Mouse (Mus musculus) neural tube, embryonic 13.5 days (tissue): ENCODE measurements around the gene Adgre5. TPM values are rescaled to one million over a fixed set of nuclear protein-coding genes. Genes with fewer than 3 reads are reported as not detected.

ENCODE experiments used
- ATAC-seq: fragments of 200-750 bp; cut with Nextera tagmentation; 2 replicates; pipeline ENCODE4 v1.8.0; 2017; ENCODE audit warnings: low read depth, mild to moderate bottlenecking, moderate TSS enrichment, moderate library complexity
- H3K27ac ChIP-seq: fragments of 300-500 bp; sonication (generic); replicated peaks from 2 replicates; pipeline ENCODE4 v1.5.1; 2015; ENCODE audit warnings: moderate library complexity, mild to moderate bottlenecking, inconsistent platforms
- H3K27me3 ChIP-seq: fragments of 300-500 bp; sonication (generic); 2 replicates; pipeline ENCODE4 v1.6.1; 2015; ENCODE audit warnings: mild to moderate bottlenecking, inconsistent platforms
- H3K36me3 ChIP-seq: fragments of 300-500 bp; sonication (generic); 2 replicates; pipeline ENCODE4 v1.6.1; 2015; ENCODE audit warnings: mild to moderate bottlenecking, inconsistent platforms
- H3K4me1 ChIP-seq: fragments of 300-500 bp; sonication (generic); replicated peaks from 2 replicates; pipeline ENCODE4 v1.6.1; 2015; ENCODE audit warnings: inconsistent platforms
- H3K4me2 ChIP-seq: fragments of 300-500 bp; sonication (generic); 2 replicates; pipeline ENCODE4 v1.6.1; 2015; ENCODE audit warnings: inconsistent platforms, mild to moderate bottlenecking, moderate library complexity
- H3K4me3 ChIP-seq: fragments of 300-500 bp; sonication (generic); 2 replicates; pipeline ENCODE4 v1.5.1; 2015; ENCODE audit warnings: mild to moderate bottlenecking, inconsistent platforms
- H3K9ac ChIP-seq: fragments of 300-500 bp; sonication (generic); 2 replicates; pipeline ENCODE4 v1.6.1; 2015; ENCODE audit warnings: moderate library complexity, mild to moderate bottlenecking, inconsistent platforms
- H3K9me3 ChIP-seq: fragments of 300-500 bp; sonication (generic); 2 replicates; pipeline ENCODE4 v1.6.1; 2016; ENCODE audit warnings: inconsistent platforms
- WGBS: fragments of 180-500 bp; shearing (Covaris S2); methylation state at CpG from one replicate; pipeline ENCODE4 v1.1.7; 2015; 5-methylcytosine and 5-hydroxymethylcytosine counted together
- microRNA-seq: library from miRNA; unstranded; fragments of <30 nt; microRNA quantifications from one replicate; pipeline ENCODE4, GENCODE M21; 2016
- polyA plus RNA-seq: library from polyadenylated mRNA; unstranded; fragments of >200 nt; fragmentation: Nextera tagmentation; extraction: Ambion mirVana; gene quantifications from 2 replicates; pipeline ENCODE4 v1.2.1, GENCODE M21; 2015

The Adgre5 gene
- polyA plus RNA-seq, 1 experiment from 2014 or later, result 12.7 TPM

- Histone ChIP-seq H3K4me2 (no peak overlapping the region), H3K9me3 (no peaks in the 10 kb centered on the region), H3K27ac (no peak overlapping the region), H3K36me3 (peaks cover 31% of the 10 kb centered on the region), H3K27me3 (no peaks in the 10 kb centered on the region), H3K4me3 (no peak overlapping the region), H3K9ac (no peak overlapping the region), H3K4me1 (peaks cover 27% of the 10 kb centered on the region)
- WGBS, result 88% methylated on average over 11 of the region's 11 CpGs
- no peak for ATAC-seq
These were observed 46.6 kb downstream of the Adgre5 start for GRCm38 (mm10) chr8:83694369-83695160.

- Histone ChIP-seq H3K4me2 (no peak overlapping the region), H3K27me3 (no peaks in the 10 kb centered on the region), H3K9ac (no peak overlapping the region), H3K9me3 (no peaks in the 10 kb centered on the region), H3K4me1 (peaks cover 23% of the 10 kb centered on the region), H3K27ac (no peak overlapping the region), H3K36me3 (peaks cover 33% of the 10 kb centered on the region), H3K4me3 (no peak overlapping the region)
- WGBS, result 84% methylated on average over 10 of the region's 10 CpGs
- no peak for ATAC-seq
These were observed 47.4 kb downstream of the Adgre5 start for GRCm38 (mm10) chr8:83693609-83694236.

GRCm38 (mm10) chr8:83689264-83689663 is 51.9 kb downstream of the Adgre5 start:
- Histone ChIP-seq H3K27me3 (no peaks in the 10 kb centered on the region), H3K9ac (no peak overlapping the region), H3K27ac (no peak overlapping the region), H3K4me2 (no peak overlapping the region), H3K36me3 (peaks cover 70% of the 10 kb centered on the region), H3K9me3 (no peaks in the 10 kb centered on the region), H3K4me3 (no peak overlapping the region), H3K4me1 (no peaks in the 10 kb centered on the region)
- WGBS, result 91% methylated on average over 6 of the region's 6 CpGs
- ATAC-seq, result no peak

- Histone ChIP-seq H3K4me1 (no peaks in the 10 kb centered on the region), H3K36me3 (peaks cover 85% of the 10 kb centered on the region), H3K27ac (no peak overlapping the region), H3K9ac (no peak overlapping the region), H3K9me3 (no peaks in the 10 kb centered on the region), H3K4me2 (no peak overlapping the region), H3K4me3 (no peak overlapping the region), H3K27me3 (no peaks in the 10 kb centered on the region)
- 94% methylated on average over 9 of the region's 9 CpGs for WGBS
- no peak for ATAC-seq
These were observed 56.6 kb downstream of the Adgre5 start for GRCm38 (mm10) chr8:83684517-83684916.

- H3K4me1 ChIP-seq, result no peaks in the 10 kb centered on the region
- peak overlapping the region; percentile 46; the same call in 1 of the 2 replicates for H3K27ac ChIP-seq
- H3K36me3 ChIP-seq, result peaks cover 95% of the 10 kb centered on the region
- no peak overlapping the region for H3K4me2 ChIP-seq
- WGBS, result 35% methylated on average over 6 of the region's 6 CpGs
- no peak overlapping the region for H3K4me3 ChIP-seq
- ATAC-seq, result no peak
- H3K27me3 ChIP-seq, result no peaks in the 10 kb centered on the region
- H3K9me3 ChIP-seq, result no peaks in the 10 kb centered on the region
- H3K9ac ChIP-seq, result no peak overlapping the region
These were observed 60.0 kb downstream of the Adgre5 start for GRCm38 (mm10) chr8:83681099-83681498.

- Histone ChIP-seq H3K4me2 (no peak overlapping the region), H3K27ac (peak overlapping the region; percentile 46; the same call in 1 of the 2 replicates), H3K27me3 (no peaks in the 10 kb centered on the region), H3K36me3 (peaks cover 93% of the 10 kb centered on the region), H3K4me1 (no peaks in the 10 kb centered on the region), H3K9me3 (no peaks in the 10 kb centered on the region), H3K4me3 (no peak overlapping the region), H3K9ac (no peak overlapping the region)
- 93% methylated on average over 5 of the region's 5 CpGs for WGBS
- ATAC-seq, result no peak
These were observed 60.5 kb downstream of the Adgre5 start for GRCm38 (mm10) chr8:83680603-83681002.

GRCm38 (mm10) chr8:83679866-83680265 is 61.3 kb downstream of the Adgre5 start:
- ATAC-seq, result no peak
- H3K4me3 ChIP-seq, result no peak overlapping the region
- H3K4me1 ChIP-seq, result no peaks in the 10 kb centered on the region
- no peak overlapping the region for H3K9ac ChIP-seq
- no peak overlapping the region for H3K4me2 ChIP-seq
- WGBS, result 94% methylated on average over 12 of the region's 12 CpGs
- H3K27me3 ChIP-seq, result no peaks in the 10 kb centered on the region
- no peak overlapping the region for H3K27ac ChIP-seq
- H3K36me3 ChIP-seq, result peaks cover 91% of the 10 kb centered on the region
- no peaks in the 10 kb centered on the region for H3K9me3 ChIP-seq

- peaks cover 86% of the 10 kb centered on the region for H3K36me3 ChIP-seq
These were observed 66.6 kb downstream of the Adgre5 start for GRCm38 (mm10) chr8:83674497-83674896.

More at GRCm38 (mm10) chr8:83674497-83674896, 66.6 kb downstream of the Adgre5 start:
- Histone ChIP-seq H3K4me3 (no peak overlapping the region), H3K27me3 (no peaks in the 10 kb centered on the region), H3K9me3 (no peaks in the 10 kb centered on the region), H3K9ac (no peak overlapping the region), H3K27ac (no peak overlapping the region), H3K4me2 (no peak overlapping the region), H3K4me1 (no peaks in the 10 kb centered on the region)
- ATAC-seq, result no peak
- 89% methylated on average over 5 of the region's 5 CpGs for WGBS

Small RNA genes within 50 kb of the gene (microRNA-seq; reads per million reads assigned to microRNA genes)
- not detected for gene Mir1668

Other genes starting within 250 kb of the Adgre5 start
- gene Olfr370, start 205.5 kb downstream of the Adgre5 start, polyA plus RNA-seq, result 0.04 TPM in 1 of 2 replicates, not detected in the other
- gene Ndufb7, start 174.7 kb downstream of the Adgre5 start, polyA plus RNA-seq, result 354 and 397 TPM in 2 replicates
- 1,063 and 1,130 TPM in 2 replicates for gene Tecr, start 133.4 kb downstream of the Adgre5 start, polyA plus RNA-seq
- 54.3 and 54.4 TPM in 2 replicates for gene Dnajb1, start 133.1 kb downstream of the Adgre5 start, polyA plus RNA-seq
- 149 and 151 TPM in 2 replicates for gene Gipc1, start 88.6 kb downstream of the Adgre5 start, polyA plus RNA-seq
- 0.46 and 0.50 TPM in 2 replicates for gene Ptger1, start 74.6 kb downstream of the Adgre5 start, polyA plus RNA-seq
- gene Pkn1, start 42.1 kb downstream of the Adgre5 start, polyA plus RNA-seq, result 21.3 and 25.5 TPM in 2 replicates
- gene Ddx39, start 26.1 kb downstream of the Adgre5 start, polyA plus RNA-seq, result 101 and 105 TPM in 2 replicates
- gene Adgrl1, start 158.8 kb upstream of the Adgre5 start, polyA plus RNA-seq, result 40.0 and 40.1 TPM in 2 replicates
- 0.62 and 0.77 TPM in 2 replicates for gene Gm10644, start 213.9 kb upstream of the Adgre5 start, polyA plus RNA-seq
- 12.7 and 14.6 TPM in 2 replicates for gene Asf1b, start 214.2 kb upstream of the Adgre5 start, polyA plus RNA-seq
- 203 and 207 TPM in 2 replicates for gene Prkaca, start 231.7 kb upstream of the Adgre5 start, polyA plus RNA-seq